Mouse (Mus musculus) heart, adult 2 months (tissue): Measurements from ENCODE around the gene Zdhhc21. TPM values are rescaled to one million over a fixed set of nuclear protein-coding genes. Genes with fewer than 3 reads are reported as not detected.

Experiments
- DNase-seq, 2 experiments: peaks; one replicate each; pipeline ENCODE4 v3.0.0; 2021
- H3K27ac ChIP-seq: fragments of 200-600 bp; 2 replicates; pipeline ENCODE4 v1.8.1; 2022
- H3K27me3 ChIP-seq: fragments of 200-500 bp; 2 replicates; pipeline ENCODE4 v1.6.1; 2012; ENCODE audit warnings: mild to moderate bottlenecking, low read length, inconsistent platforms, mixed read lengths; ENCODE audit not compliant: control insufficient read depth, insufficient read depth
- H3K36me3 ChIP-seq: fragments of 200-500 bp; 2 replicates; pipeline ENCODE4 v1.6.1; 2012; ENCODE audit warnings: low read length, inconsistent platforms; ENCODE audit not compliant: control insufficient read depth, insufficient read depth
- H3K4me1 ChIP-seq: fragments of 200-500 bp; 2 replicates; pipeline ENCODE4 v1.6.1; 2011; ENCODE audit warnings: low read length; ENCODE audit not compliant: control insufficient read depth, insufficient read depth
- H3K4me3 ChIP-seq: fragments of 200-600 bp; 2 replicates; pipeline ENCODE4 v1.8.1; 2022
- H3K79me2 ChIP-seq: fragments of 200-500 bp; replicated peaks from 2 replicates; pipeline ENCODE4 v1.6.1; 2012; ENCODE audit warnings: mild to moderate bottlenecking, inconsistent platforms, low read length, moderate library complexity, mixed read lengths; ENCODE audit not compliant: control insufficient read depth, insufficient read depth
- H3K9ac ChIP-seq: fragments of 200-500 bp; 2 replicates; pipeline ENCODE4 v1.6.1; 2012; ENCODE audit warnings: low read depth, mild to moderate bottlenecking, control low read depth, inconsistent platforms, low read length, mixed read lengths
- CTCF ChIP-seq: fragments of 200-600 bp; IDR thresholded peaks from 2 replicates; pipeline ENCODE4 v1.8.1; 2022; ENCODE audit warnings: antibody characterized with exemption, mild to moderate bottlenecking, moderate library complexity
- EP300 ChIP-seq: fragments of 200-500 bp; IDR thresholded peaks from 2 replicates; pipeline ENCODE4 v1.6.1; 2011; ENCODE audit warnings: low read depth, low read length, control low read depth; ENCODE audit not compliant: insufficient read depth
- POLR2A ChIP-seq: fragments of 200-500 bp; IDR thresholded peaks from 2 replicates; pipeline ENCODE4 v1.6.1; 2011; ENCODE audit warnings: mild to moderate bottlenecking, low read depth, low read length, control low read depth; ENCODE audit not compliant: insufficient read depth
- WGBS: fragments of 180-500 bp; shearing (Covaris S2); methylation state at CpG from one replicate; pipeline ENCODE4 v1.1.7; 2018; 5-methylcytosine and 5-hydroxymethylcytosine counted together
- intact Hi-C: fragments of 180-260 bp; cut with DNase I; formaldehyde crosslinking; loops from one replicate; pipeline ENCODE4 v1.15.1; 2025
- long read RNA-seq: library from polyadenylated mRNA; stranded (forward); transcript quantifications from one replicate; pipeline ENCODE4 v2.0.0, GENCODE M21; 2021
- polyA plus RNA-seq: library from polyadenylated mRNA; depleted of rRNA; stranded (reverse); fragments of >200 nt; gene quantifications from 2 replicates; pipeline ENCODE4 v1.2.3, GENCODE M21; 2012; rRNA removed
- total RNA-seq, 2 experiments: library from RNA; stranded (reverse); gene quantifications; 2 replicates each; pipeline ENCODE4 v1.2.3; 2021

The Zdhhc21 gene
- total RNA-seq: 1 to 10 TPM; 8.5 to 9.3 TPM
- 2.7 and 6.4 TPM in 2 replicates for polyA plus RNA-seq
- long read RNA-seq, full-length matches to known transcripts: 3 of 5 reads
- long read RNA-seq, partial matches to known transcripts: 2 of 5 reads
- long read RNA-seq, other reads (novel, unspliced or antisense): 0 of 5 reads

DNA sequence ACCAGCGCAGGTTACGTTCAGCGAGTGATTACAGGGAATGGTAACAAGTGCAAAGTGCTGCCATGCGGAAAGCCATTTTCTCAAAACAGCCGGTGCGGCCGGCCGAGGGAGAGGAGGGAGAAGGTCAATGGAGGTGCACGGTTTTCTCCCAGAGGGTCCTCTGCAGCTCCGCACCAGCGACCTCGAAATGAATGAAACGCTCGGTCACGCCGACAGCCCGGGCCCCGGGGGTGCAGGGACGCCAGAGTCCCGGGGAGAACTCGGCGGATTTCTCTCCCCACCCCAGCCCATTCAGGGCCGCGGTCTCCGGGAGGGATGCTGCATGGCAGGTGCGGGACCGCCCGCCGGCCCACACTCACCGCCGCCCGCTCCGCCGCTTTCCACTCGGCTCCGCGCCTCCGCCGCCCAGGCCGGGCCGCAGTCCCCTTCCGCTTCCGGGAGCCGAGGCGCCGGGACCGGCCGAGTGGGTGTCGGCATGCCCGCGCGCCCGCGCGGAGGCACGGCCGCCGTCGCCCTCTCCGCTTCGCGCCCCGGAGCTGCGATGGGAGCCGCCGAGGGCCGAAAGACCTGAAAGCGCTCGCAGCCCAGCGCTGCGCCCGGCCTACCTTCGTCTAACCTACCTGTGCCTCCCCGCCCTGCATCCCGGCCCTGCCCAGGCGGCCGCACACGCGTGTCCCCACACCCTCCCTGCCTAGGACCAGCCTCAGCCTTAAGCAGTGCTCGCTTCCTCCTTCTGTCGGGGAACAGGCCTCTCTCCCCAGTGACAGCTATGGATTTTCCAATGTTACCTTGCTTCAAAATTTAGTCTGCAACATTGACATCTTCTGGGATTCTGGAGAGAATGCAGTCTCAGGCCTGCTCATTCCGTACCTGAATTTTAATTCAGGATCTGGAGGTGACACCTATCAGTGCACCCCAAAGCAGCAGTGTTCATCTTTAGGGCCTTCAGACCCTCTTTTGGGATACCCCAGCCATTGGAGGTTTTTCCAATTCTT, at the start of gene Zdhhc21:
TSS of gene Zdhhc21 (minus strand) at position 828 of the 995 bp plus-strand sequence.
- Histone ChIP-seq H3K27ac (peak within 1 kb of the TSS; percentile 64), H3K4me1 (no peaks in the 10 kb centered on the region), H3K36me3 (no peaks in the 10 kb centered on the region), H3K27me3 (no peaks in the 10 kb centered on the region), H3K79me2 (no peaks in the 10 kb centered on the region), H3K4me3 (peak within 1 kb of the TSS; percentile 75), H3K9ac (peak within 1 kb of the TSS; percentile 90)
- intact Hi-C loops: loop anchor here (5.0 to 10.0 kb wide), 2 partner anchors 73 to 1945 kb away; partner anchors contain the start of gene Lurap1l
- no peak for TF ChIP-seq POLR2A
- no peak for TF ChIP-seq EP300
- no peak for TF ChIP-seq CTCF
- WGBS: 1% methylated on average over 82 of the region's 82 CpGs
- peak; percentile 88 to 89 for DNase-seq

- no peaks in the 10 kb centered on the region for H3K27me3 ChIP-seq
- DNase-seq: no peak
- no peaks in the 10 kb centered on the region for H3K79me2 ChIP-seq
- intact Hi-C loops: no loop called here
- no peaks in the 10 kb centered on the region for H3K36me3 ChIP-seq
- H3K9ac ChIP-seq: no peak overlapping the region
- H3K4me3 ChIP-seq: no peak overlapping the region
- H3K27ac ChIP-seq: no peak overlapping the region
- TF ChIP-seq POLR2A (no peak), CTCF (no peak), EP300 (no peak)
- WGBS: 93% methylated on average over 10 of the region's 10 CpGs
- H3K4me1 ChIP-seq: no peaks in the 10 kb centered on the region
Observed at GRCm38 (mm10) chr4:82895227-82895626, 35.5 kb upstream of the Zdhhc21 start.

GRCm38 (mm10) chr4:82892247-82892646, 32.5 kb upstream of the Zdhhc21 start:
- no peak overlapping the region for H3K4me3 ChIP-seq
- no peaks in the 10 kb centered on the region for H3K4me1 ChIP-seq
- DNase-seq: no peak
- H3K79me2 ChIP-seq: no peaks in the 10 kb centered on the region
- no peaks in the 10 kb centered on the region for H3K36me3 ChIP-seq
- TF ChIP-seq POLR2A (no peak), CTCF (no peak), EP300 (no peak)
- intact Hi-C loops: no loop called here
- WGBS: 80% methylated on average over 5 of the region's 5 CpGs
- H3K9ac ChIP-seq: no peak overlapping the region
- no peak overlapping the region for H3K27ac ChIP-seq
- H3K27me3 ChIP-seq: no peaks in the 10 kb centered on the region

GRCm38 (mm10) chr4:82891566-82891965, 31.8 kb upstream of the Zdhhc21 start:
- 83% methylated on average over 2 of the region's 2 CpGs for WGBS
- TF ChIP-seq POLR2A: no peak
- no peak for TF ChIP-seq EP300
- no peak for TF ChIP-seq CTCF
- Histone ChIP-seq H3K79me2 (no peaks in the 10 kb centered on the region), H3K4me1 (no peaks in the 10 kb centered on the region), H3K27me3 (no peaks in the 10 kb centered on the region), H3K36me3 (no peaks in the 10 kb centered on the region), H3K9ac (no peak overlapping the region), H3K27ac (no peak overlapping the region), H3K4me3 (no peak overlapping the region)
- no peak for DNase-seq
- intact Hi-C loops: no loop called here

GRCm38 (mm10) chr4:82891049-82891448, 31.3 kb upstream of the Zdhhc21 start:
- intact Hi-C loops: no loop called here
- no peak overlapping the region for H3K27ac ChIP-seq
- no peaks in the 10 kb centered on the region for H3K79me2 ChIP-seq
- H3K9ac ChIP-seq: no peak overlapping the region
- TF ChIP-seq CTCF (no peak), POLR2A (no peak), EP300 (no peak)
- H3K4me1 ChIP-seq: no peaks in the 10 kb centered on the region
- 65% methylated on average over 7 of the region's 7 CpGs for WGBS
- no peak overlapping the region for H3K4me3 ChIP-seq
- DNase-seq: no peak
- H3K36me3 ChIP-seq: no peaks in the 10 kb centered on the region
- no peaks in the 10 kb centered on the region for H3K27me3 ChIP-seq

DNA sequence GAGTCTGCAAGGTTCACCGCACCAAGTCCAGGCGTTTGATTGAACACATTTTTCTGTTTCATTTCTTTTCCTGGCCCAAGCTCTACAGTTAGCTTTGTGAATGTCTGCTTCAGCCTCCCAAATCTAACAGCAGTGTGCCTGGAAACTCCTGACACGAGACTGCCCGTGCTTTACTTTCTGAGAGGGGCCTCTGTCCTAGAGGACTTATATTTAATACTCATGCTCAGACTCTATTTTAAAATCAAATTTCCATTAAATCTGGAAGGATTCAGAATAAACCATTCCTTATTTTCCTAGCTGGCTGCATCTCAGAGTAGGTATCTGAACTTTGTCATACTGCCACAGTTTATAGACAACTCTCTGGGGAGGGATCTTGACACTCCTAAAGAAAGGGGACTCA, 30.8 kb upstream of the Zdhhc21 start:
- Histone ChIP-seq H3K27ac (no peak overlapping the region), H3K79me2 (no peaks in the 10 kb centered on the region), H3K4me1 (no peaks in the 10 kb centered on the region), H3K9ac (no peak overlapping the region), H3K4me3 (no peak overlapping the region), H3K27me3 (no peaks in the 10 kb centered on the region), H3K36me3 (no peaks in the 10 kb centered on the region)
- TF ChIP-seq CTCF (no peak), POLR2A (no peak), EP300 (no peak)
- intact Hi-C loops: no loop called here
- DNase-seq: no peak
- WGBS: 64% methylated on average over 4 of the region's 4 CpGs
